Mouse (Mus musculus) liver, adult 2 months (tissue): ENCODE data around the gene Rpgrip1. TPM values are rescaled to one million over a fixed set of nuclear protein-coding genes. Genes with fewer than 3 reads are reported as not detected.
A peak's percentile ranks its signal among the peaks of the same experiment; 100 is the strongest.

Source experiments
- DNase-seq: peaks from one replicate; pipeline ENCODE4 v3.0.0-alpha.2; 2011; ENCODE audit warnings: low read depth, low spot score; ENCODE audit errors: extremely low read depth
- H3K27ac ChIP-seq: fragments of 200-500 bp; replicated peaks from 2 replicates; pipeline ENCODE4 v1.5.1; 2012; ENCODE audit warnings: low read depth, mild to moderate bottlenecking, control low read depth, inconsistent platforms, low read length; ENCODE audit not compliant: insufficient read depth
- H3K27me3 ChIP-seq: fragments of 200-500 bp; 2 replicates; pipeline ENCODE4 v1.6.1; 2012; ENCODE audit warnings: mild to moderate bottlenecking, moderate library complexity, low read length, inconsistent platforms; ENCODE audit not compliant: control insufficient read depth, insufficient read depth
- H3K36me3 ChIP-seq: fragments of 200-500 bp; 2 replicates; pipeline ENCODE4 v1.6.1; 2012; ENCODE audit warnings: low read length, inconsistent platforms; ENCODE audit not compliant: control insufficient read depth, insufficient read depth
- H3K4me1 ChIP-seq: fragments of 200-500 bp; 2 replicates; pipeline ENCODE4 v1.6.1; 2011; ENCODE audit warnings: low read length; ENCODE audit not compliant: control insufficient read depth, insufficient read depth
- H3K4me3 ChIP-seq: fragments of 200-500 bp; 2 replicates; pipeline ENCODE4 v1.5.1; 2011; ENCODE audit warnings: low read depth, mild to moderate bottlenecking, control low read depth, low read length, moderate library complexity; ENCODE audit not compliant: insufficient read depth
- H3K79me2 ChIP-seq: fragments of 200-500 bp; 2 replicates; pipeline ENCODE4 v1.6.1; 2012; ENCODE audit warnings: inconsistent platforms, mild to moderate bottlenecking, low read length, moderate library complexity; ENCODE audit not compliant: control insufficient read depth, insufficient read depth
- H3K9ac ChIP-seq: fragments of 200-500 bp; 2 replicates; pipeline ENCODE4 v1.6.1; 2012; ENCODE audit warnings: low read depth, mild to moderate bottlenecking, control low read depth, inconsistent platforms, low read length
- CTCF ChIP-seq: fragments of 200-500 bp; IDR thresholded peaks from 2 replicates; pipeline ENCODE4 v1.5.1; 2011; ENCODE audit warnings: low read depth, low read length, control low read depth
- POLR2A ChIP-seq: fragments of 200-500 bp; IDR thresholded peaks from 2 replicates; pipeline ENCODE4 v1.6.1; 2011; ENCODE audit warnings: low read length, control low read depth; ENCODE audit not compliant: insufficient read depth; ENCODE audit errors: extremely low read depth
- WGBS: fragments of 180-500 bp; shearing (Covaris S2); methylation state at CpG from one replicate; pipeline ENCODE4 v1.1.7; 2018; 5-methylcytosine and 5-hydroxymethylcytosine counted together
- polyA plus RNA-seq: library from polyadenylated mRNA; depleted of rRNA; stranded (reverse); fragments of >200 nt; gene quantifications from 2 replicates; pipeline ENCODE4 v1.2.3, GENCODE M21; 2012
- total RNA-seq: library from RNA; depleted of rRNA; stranded (reverse); fragments of >200 nt; gene quantifications from 2 replicates; pipeline ENCODE4 v1.2.3, GENCODE M21; 2014

Rpgrip1 gene
- total and polyA plus RNA-seq, 2 experiments = 0.50 to 0.55 TPM

DNA sequence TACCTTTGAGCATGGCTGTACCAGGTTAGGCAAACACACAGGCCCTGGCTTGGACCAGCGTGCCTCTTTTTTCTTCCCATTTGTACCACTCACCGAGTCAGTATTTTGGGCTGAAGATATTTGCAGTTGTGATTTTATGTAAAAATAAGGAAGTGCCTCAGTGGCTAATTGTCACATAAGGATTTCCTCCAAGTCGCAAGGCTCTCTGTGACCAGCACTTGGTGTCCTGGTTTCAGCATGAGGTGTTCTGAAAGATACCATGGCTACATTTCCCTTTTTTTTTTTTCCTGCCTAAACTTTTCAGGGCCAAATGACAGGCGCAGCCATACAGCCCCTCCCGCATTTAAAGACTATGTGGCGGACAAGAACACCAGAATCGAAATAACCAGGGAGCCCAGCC, 9.7 kb downstream of the Rpgrip1 start:
- no peaks in the 10 kb centered on the region for H3K36me3 ChIP-seq
- 69% methylated on average over 7 of the region's 7 CpGs for WGBS
- no peak overlapping the region for H3K27ac ChIP-seq
- DNase-seq = no peak
- H3K79me2 ChIP-seq = no peaks in the 10 kb centered on the region
- no peak for TF ChIP-seq CTCF
- TF ChIP-seq POLR2A = no peak
- no peak overlapping the region for H3K9ac ChIP-seq
- H3K27me3 ChIP-seq = no peaks in the 10 kb centered on the region
- no peaks in the 10 kb centered on the region; the same call in 1 of the 2 replicates for H3K4me1 ChIP-seq
- no peak overlapping the region for H3K4me3 ChIP-seq

DNA sequence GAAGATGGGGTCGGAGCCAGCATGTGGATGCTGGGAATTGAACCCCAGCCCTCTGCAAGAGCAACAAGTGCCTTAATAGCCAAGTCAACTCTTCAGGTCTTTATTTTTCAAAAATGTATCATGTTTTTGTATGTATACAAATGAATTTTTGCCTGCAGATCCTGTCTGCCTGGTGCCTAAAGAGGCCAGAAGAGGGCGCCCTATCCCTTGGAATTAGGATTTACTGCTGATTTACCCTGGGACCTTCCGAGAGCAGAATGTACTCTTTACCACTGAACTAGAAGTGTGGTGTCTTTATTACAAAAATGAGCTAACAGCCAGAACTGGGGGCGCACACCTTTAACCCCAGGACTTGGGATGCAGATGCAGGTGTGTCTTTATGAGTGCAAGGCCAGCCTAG, 13.4 kb downstream of the Rpgrip1 start:
- Histone ChIP-seq H3K4me1 (no peaks in the 10 kb centered on the region; the same call in 1 of the 2 replicates), H3K27me3 (no peaks in the 10 kb centered on the region), H3K9ac (0 out of 2 replicates have a peak overlapping the region, but pooled peaks have one; percentile 49), H3K4me3 (no peak overlapping the region), H3K79me2 (no peaks in the 10 kb centered on the region), H3K36me3 (no peaks in the 10 kb centered on the region), H3K27ac (peak overlapping the region; percentile 33; the same call in 1 of the 2 replicates)
- TF ChIP-seq CTCF = peak; percentile 66
- no peak for TF ChIP-seq POLR2A
- DNase-seq = peak; percentile 71
- WGBS = 22% methylated on average over 4 of the region's 4 CpGs

DNA sequence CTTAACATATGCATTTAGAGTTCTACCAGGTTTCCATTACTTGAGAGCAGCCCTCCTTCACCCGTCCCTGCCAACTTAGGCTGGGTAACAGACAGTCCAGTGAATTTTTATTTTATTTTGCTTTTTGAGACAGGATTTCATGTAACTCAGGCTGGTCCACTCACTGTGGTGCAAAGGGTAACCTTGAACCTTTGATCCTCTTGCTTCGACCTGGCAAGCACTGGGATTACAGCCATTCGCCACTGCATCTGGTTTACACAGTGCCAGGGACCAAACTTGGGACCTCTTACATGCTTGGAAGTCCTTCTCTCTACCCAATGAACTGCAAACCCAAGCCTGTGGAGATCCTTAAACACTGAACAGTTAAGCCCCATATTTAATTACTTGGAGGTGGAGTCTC, 14.1 kb downstream of the Rpgrip1 start:
- 27% methylated on average over 3 of the region's 3 CpGs for WGBS
- no peaks in the 10 kb centered on the region for H3K27me3 ChIP-seq
- H3K79me2 ChIP-seq = no peaks in the 10 kb centered on the region
- no peak overlapping the region for H3K9ac ChIP-seq
- H3K36me3 ChIP-seq = no peaks in the 10 kb centered on the region
- no peak overlapping the region for H3K27ac ChIP-seq
- H3K4me3 ChIP-seq = no peak overlapping the region
- TF ChIP-seq POLR2A = no peak
- TF ChIP-seq CTCF = no peak
- peak; percentile 90 for DNase-seq
- H3K4me1 ChIP-seq = no peaks in the 10 kb centered on the region; the same call in 1 of the 2 replicates

DNA sequence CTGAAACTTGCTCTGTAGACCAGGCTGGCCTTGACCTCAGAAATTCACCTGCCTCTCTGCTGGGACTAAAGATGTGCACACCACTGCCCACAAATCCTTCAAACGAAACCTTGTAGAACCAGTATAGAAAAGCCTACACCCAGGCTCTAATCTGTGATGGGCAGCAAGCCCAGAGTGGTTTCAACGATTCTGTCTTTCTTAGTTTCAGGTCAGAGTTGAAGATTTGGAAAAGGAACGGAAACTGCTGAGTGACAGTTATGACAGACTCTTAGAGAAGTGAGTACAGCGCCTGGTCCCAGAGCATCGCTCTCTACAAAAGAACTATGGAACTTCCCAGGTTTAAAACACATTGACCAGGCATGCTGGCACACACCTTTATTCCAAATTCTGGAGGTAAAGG, 23.1 kb downstream of the Rpgrip1 start:
- no peaks in the 10 kb centered on the region for H3K36me3 ChIP-seq
- H3K79me2 ChIP-seq = no peaks in the 10 kb centered on the region
- no peak overlapping the region for H3K9ac ChIP-seq
- DNase-seq = peak; percentile 23
- 76% methylated on average over 5 of the region's 5 CpGs for WGBS
- no peak overlapping the region for H3K27ac ChIP-seq
- no peaks in the 10 kb centered on the region for H3K4me1 ChIP-seq
- TF ChIP-seq POLR2A (no peak), CTCF (no peak)
- no peak overlapping the region for H3K4me3 ChIP-seq
- no peaks in the 10 kb centered on the region for H3K27me3 ChIP-seq

DNA sequence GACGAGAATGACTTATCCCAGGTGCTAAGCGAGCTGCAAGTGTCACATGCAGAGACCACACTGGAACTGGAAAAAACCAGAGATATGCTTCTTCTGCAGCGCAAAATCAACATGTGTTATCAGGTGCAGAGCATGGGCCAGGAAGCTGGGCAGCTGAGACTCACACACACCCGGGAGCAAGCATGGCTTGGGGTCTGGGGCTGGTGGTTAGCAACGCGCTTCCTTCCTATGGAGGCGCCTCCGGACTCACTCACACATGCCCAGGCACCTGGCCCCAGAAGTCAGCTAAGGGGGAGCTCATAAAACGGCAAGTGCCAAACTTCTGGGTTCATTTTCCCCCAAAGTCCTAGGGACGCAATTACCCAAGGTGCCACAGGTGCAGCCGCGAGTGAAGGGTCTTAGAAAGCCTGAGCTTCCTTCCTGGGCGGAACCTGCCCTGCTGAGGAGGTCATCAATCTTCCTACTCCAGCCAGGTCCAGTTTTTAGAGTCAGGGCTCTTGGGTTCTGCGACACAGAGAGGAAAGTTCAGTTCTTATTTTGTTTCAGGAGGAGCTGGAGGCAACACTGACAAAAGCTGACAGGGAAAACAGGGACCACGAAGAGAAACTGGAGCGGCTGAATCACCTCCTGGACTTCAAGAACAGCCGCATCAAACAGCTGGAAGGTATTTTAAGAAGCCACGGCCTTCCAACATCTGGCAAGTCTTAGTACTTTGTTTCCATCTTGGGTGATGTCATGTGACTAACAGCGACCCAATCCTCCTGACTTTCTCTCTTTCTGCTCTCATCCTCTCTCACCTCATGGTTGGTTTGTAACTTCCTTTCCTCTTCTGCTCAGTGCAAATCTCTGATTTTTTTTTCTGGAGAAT, 30.3 kb downstream of the Rpgrip1 start:
- WGBS = 49% methylated on average over 19 of the region's 19 CpGs
- Histone ChIP-seq H3K4me1 (no peaks in the 10 kb centered on the region), H3K27me3 (no peaks in the 10 kb centered on the region), H3K27ac (no peak overlapping the region), H3K4me3 (no peak overlapping the region), H3K9ac (no peak overlapping the region), H3K79me2 (no peaks in the 10 kb centered on the region), H3K36me3 (no peaks in the 10 kb centered on the region)
- no peak for TF ChIP-seq POLR2A
- TF ChIP-seq CTCF = no peak
- no peak for DNase-seq
